Mouse (Mus musculus): ENCODE measurements around the gene Slc44a3.

- no peak for TF ChIP-seq USF1 (IDR thresholded peaks at IDR 0.05; ENCODE audit: low read depth)
- TF ChIP-seq CTCF (IDR thresholded peaks at IDR 0.05; ENCODE audit: control insufficient read depth, insufficient read depth, insufficient read length) = no peak
- no peak for TF ChIP-seq MAX (IDR thresholded peaks at IDR 0.05)
- no peak for TF ChIP-seq MYOD1 (IDR thresholded peaks at IDR 0.05; ENCODE audit: control insufficient read depth, insufficient read length, low read depth)
- TF ChIP-seq FOSL1 (IDR thresholded peaks at IDR 0.05; ENCODE audit: insufficient read depth, low read length, poor library complexity, severe bottlenecking) = no peak
Observed at GRCm38 (mm10) chr3:121418850-121419435, 113.3 kb downstream of the Slc44a3 start.
